Mouse (Mus musculus) cortical plate, adult 2 months (tissue): Measurements from ENCODE around the gene Atp6ap2. TPM values are rescaled to one million over a fixed set of nuclear protein-coding genes. Genes with fewer than 3 reads are reported as not detected.
"Not testable (repeated sequence)": the region's sequence is repeated elsewhere in the genome, so short reads cannot be mapped to it uniquely, and the experiment has no call there.

Experiments used
- H3K27ac ChIP-seq: fragments of 200-500 bp; 2 replicates; pipeline ENCODE4 v1.5.1; 2012; ENCODE audit warnings: low read length, control low read depth, inconsistent platforms; ENCODE audit not compliant: insufficient read depth
- H3K4me1 ChIP-seq: fragments of 200-500 bp; 2 replicates; pipeline ENCODE4 v1.6.1; 2011; ENCODE audit warnings: low read length; ENCODE audit not compliant: control insufficient read depth, insufficient read depth
- H3K4me3 ChIP-seq: fragments of 200-500 bp; 2 replicates; pipeline ENCODE4 v1.5.1; 2011; ENCODE audit warnings: mild to moderate bottlenecking, low read length, control low read depth; ENCODE audit not compliant: insufficient read depth
- CTCF ChIP-seq: fragments of 200-500 bp; IDR thresholded peaks from 2 replicates; pipeline ENCODE4 v1.5.1; 2011; ENCODE audit warnings: mild to moderate bottlenecking, control low read depth, low read length; ENCODE audit not compliant: insufficient read depth; ENCODE audit errors: extremely low read depth
- POLR2A ChIP-seq: fragments of 200-500 bp; IDR thresholded peaks from 2 replicates; pipeline ENCODE4 v1.6.1; 2011; ENCODE audit warnings: mild to moderate bottlenecking, low read length, control low read depth; ENCODE audit not compliant: insufficient read depth; ENCODE audit errors: extremely low read depth
- polyA plus RNA-seq: library from polyadenylated mRNA; depleted of rRNA; stranded (reverse); fragments of >200 nt; gene quantifications from 2 replicates; pipeline ENCODE4 v1.2.3, GENCODE M21; 2012; rRNA removed

Gene Atp6ap2
- polyA plus RNA-seq, 1 experiment: 155 TPM

DNA sequence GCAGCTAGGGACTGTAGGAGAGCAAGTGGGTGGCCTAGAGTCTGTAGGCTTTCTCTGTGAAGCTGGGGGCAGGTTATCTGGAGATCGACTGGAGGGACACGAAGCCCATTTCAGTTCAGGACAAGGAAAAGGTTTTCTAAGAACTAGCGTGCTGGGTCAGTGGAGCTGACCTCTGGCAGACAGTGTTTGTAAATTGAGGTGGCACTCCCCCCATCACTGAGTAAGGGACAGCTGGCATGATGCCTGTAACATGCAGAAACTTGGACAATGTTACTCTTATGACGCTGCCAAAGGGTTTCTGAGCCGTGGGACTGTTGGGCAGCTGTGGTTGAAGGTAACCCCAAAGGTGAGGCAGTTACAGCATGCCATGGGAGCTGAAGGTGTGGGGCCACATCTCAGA is 4.4 kb downstream of the Atp6ap2 start:
- TF ChIP-seq CTCF (no peak), POLR2A (no peak)
- Histone ChIP-seq H3K4me3 (no peak overlapping the region), H3K4me1 (0 out of 2 replicates have a peak, but pooled peaks cover 3% of the 10 kb centered on the region), H3K27ac (no peak overlapping the region)

GRCm38 (mm10) chrX:12593824-12594223 is 6.2 kb downstream of the Atp6ap2 start:
- Histone ChIP-seq H3K4me1 (0 out of 2 replicates have a peak, but pooled peaks cover 3% of the 10 kb centered on the region), H3K4me3 (no peak overlapping the region), H3K27ac (no peak overlapping the region)
- TF ChIP-seq CTCF (no peak), POLR2A (no peak)

- not testable (repeated sequence) for H3K4me1 ChIP-seq, H3K4me3 ChIP-seq, H3K27ac ChIP-seq
Observed at GRCm38 (mm10) chrX:12610541-12610940, 22.9 kb downstream of the Atp6ap2 start.

- H3K4me1 ChIP-seq: no peaks in the 10 kb centered on the region
- H3K4me3 ChIP-seq: no peak overlapping the region
- H3K27ac ChIP-seq: no peak overlapping the region
- TF ChIP-seq CTCF (no peak), POLR2A (no peak)
Observed at GRCm38 (mm10) chrX:12611211-12611610, 23.6 kb downstream of the Atp6ap2 start.

GRCm38 (mm10) chrX:12612360-12612759 is 24.8 kb downstream of the Atp6ap2 start:
- not testable (repeated sequence) for H3K4me3 ChIP-seq, H3K4me1 ChIP-seq, H3K27ac ChIP-seq

GRCm38 (mm10) chrX:12625131-12625530 is 37.5 kb downstream of the Atp6ap2 start:
- Histone ChIP-seq H3K4me1 (no peaks in the 10 kb centered on the region), H3K27ac (no peak overlapping the region), H3K4me3 (no peak overlapping the region)
- TF ChIP-seq POLR2A (no peak), CTCF (no peak)

- Histone ChIP-seq H3K4me1 (no peaks in the 10 kb centered on the region), H3K4me3 (no peak overlapping the region), H3K27ac (no peak overlapping the region)
- TF ChIP-seq CTCF: no peak
- TF ChIP-seq POLR2A: no peak
Observed at GRCm38 (mm10) chrX:12644976-12645375, 57.4 kb downstream of the Atp6ap2 start.

- Histone ChIP-seq H3K27ac (no peak overlapping the region), H3K4me3 (no peak overlapping the region), H3K4me1 (no peaks in the 10 kb centered on the region)
- no peak for TF ChIP-seq POLR2A
- 0 out of 2 replicates have a peak, but pooled peaks have one; percentile 19 for TF ChIP-seq CTCF
Observed at GRCm38 (mm10) chrX:12645531-12646304, 58.1 kb downstream of the Atp6ap2 start.

- Histone ChIP-seq H3K4me3 (no peak overlapping the region), H3K4me1 (no peaks in the 10 kb centered on the region), H3K27ac (no peak overlapping the region)
- no peak for TF ChIP-seq POLR2A
- TF ChIP-seq CTCF: no peak
Observed at GRCm38 (mm10) chrX:12651906-12652305, 64.3 kb downstream of the Atp6ap2 start.

- Histone ChIP-seq H3K4me3 (no peak overlapping the region), H3K4me1 (no peaks in the 10 kb centered on the region), H3K27ac (no peak overlapping the region)
- TF ChIP-seq POLR2A: no peak
- no peak for TF ChIP-seq CTCF
Observed at GRCm38 (mm10) chrX:12653879-12654278, 66.3 kb downstream of the Atp6ap2 start.

Other genes starting within 250 kb of the Atp6ap2 start
- gene 1810030O07Rik, start 85.9 kb downstream of the Atp6ap2 start, polyA plus RNA-seq: 23.1 and 24.2 TPM in 2 replicates
- gene Med14, start 174.3 kb downstream of the Atp6ap2 start, polyA plus RNA-seq: 36.6 and 37.3 TPM in 2 replicates